Mouse (Mus musculus) brain, adult 10 weeks (tissue): ENCODE measurements around the gene Vmn1r113. TPM values are rescaled to one million over a fixed set of nuclear protein-coding genes. Genes with fewer than 3 reads are reported as not detected.

Experiments
- polyA plus RNA-seq: library from polyadenylated mRNA; stranded (reverse); fragments of 350-450 nt; fragmentation: Illumina TruSeq; extraction: RNeasy Lipid Tissue Mini Kit (QIAGEN cat#74804); gene quantifications from one replicate; pipeline ENCODE4 v1.2.3, GENCODE M21; 2015; ENCODE audit warnings: low read depth, low replicate concordance

Vmn1r113 gene
- polyA plus RNA-seq: not detected

GRCm38 (mm10) chr7:20786985-20787384, at the start of gene Vmn1r113:
Gene Vmn1r113, plus strand, starts transcription at chr7:20787285.

DNA sequence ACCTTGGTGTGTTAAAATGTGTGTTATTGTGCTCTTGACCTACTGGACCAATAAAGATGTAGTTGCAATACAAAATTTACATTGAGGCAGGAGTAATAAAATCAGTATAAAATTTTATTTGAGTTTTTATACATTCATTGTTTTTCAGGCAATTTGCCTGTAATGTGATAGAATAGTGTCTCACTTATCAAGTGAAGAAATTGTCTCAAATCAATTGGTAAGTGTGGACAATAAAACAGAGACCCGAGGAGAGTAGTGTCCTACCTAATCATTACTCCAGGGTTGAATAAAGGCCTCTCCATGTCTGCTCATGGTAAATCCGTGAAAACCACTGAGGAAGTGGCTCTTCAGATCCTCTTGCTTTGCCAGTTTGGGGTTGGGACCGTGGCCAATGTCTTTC, 16.2 kb upstream of the Vmn1r113 start, which contains the start of gene Vmn1r112:
Gene Vmn1r112 (plus strand): TSS at position 301 of the 400 bp plus-strand sequence.

DNA sequence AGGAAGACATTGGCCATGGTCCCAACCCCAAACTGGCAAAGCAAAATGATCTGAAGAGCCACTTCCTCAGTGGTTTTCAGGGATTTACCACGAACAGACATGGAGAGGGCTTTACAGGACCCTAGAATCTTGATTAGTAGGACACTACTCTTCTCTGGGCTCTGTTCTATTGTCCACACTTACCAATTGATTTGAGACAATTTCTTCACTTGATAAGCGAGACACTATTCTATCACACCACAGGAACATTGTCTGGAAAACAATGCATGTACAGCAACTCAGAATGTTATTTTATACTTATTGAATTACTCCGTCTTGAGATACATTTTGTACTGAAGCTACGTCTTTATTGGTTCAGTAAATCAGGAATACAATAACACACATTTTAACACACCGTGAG, 25.0 kb downstream of the Vmn1r113 start, which contains the start of gene Vmn1r114:
Gene Vmn1r114 (minus strand): TSS at position 101 of the 400 bp plus-strand sequence.

Other genes with a start within 250 kb of the Vmn1r113 start
- not detected for gene Gm5726, start 241.5 kb upstream of the Vmn1r113 start, polyA plus RNA-seq
- gene Gm4141, start 211.0 kb upstream of the Vmn1r113 start, polyA plus RNA-seq: not detected
- not detected for gene Gm4513, start 188.3 kb upstream of the Vmn1r113 start, polyA plus RNA-seq
- gene Vmn1r107, start 118.4 kb upstream of the Vmn1r113 start, polyA plus RNA-seq: not detected
- gene Vmn1r111, start 84.1 kb upstream of the Vmn1r113 start, polyA plus RNA-seq: not detected
- not detected for gene Gm10668, start 56.7 kb upstream of the Vmn1r113 start, polyA plus RNA-seq
- gene Vmn1r112, start 16.1 kb upstream of the Vmn1r113 start, polyA plus RNA-seq: not detected
- not detected for gene Vmn1r114, start 24.9 kb downstream of the Vmn1r113 start, polyA plus RNA-seq
- not detected for gene Vmn1r115, start 57.7 kb downstream of the Vmn1r113 start, polyA plus RNA-seq
- not detected for gene Vmn1r116, start 85.0 kb downstream of the Vmn1r113 start, polyA plus RNA-seq
- not detected for gene Vmn1r117, start 96.8 kb downstream of the Vmn1r113 start, polyA plus RNA-seq
- gene Vmn1r118, start 125.1 kb downstream of the Vmn1r113 start, polyA plus RNA-seq: not detected
- not detected for gene Vmn1r119, start 225.2 kb downstream of the Vmn1r113 start, polyA plus RNA-seq